Mouse (Mus musculus) embryo, embryonic 9.5 days (tissue): ENCODE results near the gene Zfp316.

ENCODE experiments used
- DNase-seq: peaks from one replicate; pipeline ENCODE4 v3.0.0-alpha.2; 2017; ENCODE audit errors: extremely low spot score

The Zfp316 gene

DNA sequence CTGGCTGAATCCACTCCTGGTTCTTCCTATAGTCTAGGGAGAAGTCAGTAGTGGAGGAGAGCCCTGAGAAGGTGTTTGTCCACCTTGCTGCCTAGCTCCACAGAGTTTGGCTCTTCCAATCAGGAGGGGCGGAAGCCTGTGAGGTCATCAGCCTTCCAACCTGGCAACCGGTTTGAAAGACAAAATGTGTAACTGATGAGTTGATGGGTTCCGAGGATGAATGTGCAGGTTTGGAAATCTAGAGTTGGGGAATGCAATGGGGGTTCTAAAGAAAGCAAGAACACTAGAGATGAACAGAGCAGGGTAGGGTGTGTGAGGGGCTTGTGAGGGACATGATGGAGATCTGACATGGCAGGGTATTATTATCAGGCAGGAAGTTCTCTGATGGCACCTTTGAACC is 43.0 kb downstream of the Zfp316 start, which contains the start of gene Spdye4a:
Gene Spdye4a, minus strand, starts transcription at position 101 of the 400 bp plus-strand sequence.
- DNase-seq = no peak

- DNase-seq = no peak
Measured at GRCm38 (mm10) chr5:143222287-143222686, 47.5 kb downstream of the Zfp316 start.

DNA sequence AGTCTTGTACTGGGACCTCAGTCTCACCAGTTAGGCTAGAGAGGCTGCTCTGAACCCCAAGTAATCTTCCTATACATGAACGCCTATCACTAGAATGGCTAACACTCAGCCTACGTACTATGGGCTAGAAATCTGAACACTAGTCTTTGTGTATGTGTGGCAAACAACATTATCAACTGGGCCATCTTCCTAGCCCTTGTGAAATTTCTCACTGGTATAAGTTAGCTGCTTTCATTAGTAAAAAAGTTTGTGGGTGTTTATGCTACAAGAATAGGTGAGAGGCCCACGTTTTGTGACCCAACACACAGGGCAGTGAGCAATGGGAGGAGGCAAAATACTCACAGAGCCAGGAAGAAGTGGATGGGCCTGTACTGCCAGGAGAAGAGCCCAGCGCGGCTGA is 48.8 kb downstream of the Zfp316 start:
- no peak for DNase-seq

DNA sequence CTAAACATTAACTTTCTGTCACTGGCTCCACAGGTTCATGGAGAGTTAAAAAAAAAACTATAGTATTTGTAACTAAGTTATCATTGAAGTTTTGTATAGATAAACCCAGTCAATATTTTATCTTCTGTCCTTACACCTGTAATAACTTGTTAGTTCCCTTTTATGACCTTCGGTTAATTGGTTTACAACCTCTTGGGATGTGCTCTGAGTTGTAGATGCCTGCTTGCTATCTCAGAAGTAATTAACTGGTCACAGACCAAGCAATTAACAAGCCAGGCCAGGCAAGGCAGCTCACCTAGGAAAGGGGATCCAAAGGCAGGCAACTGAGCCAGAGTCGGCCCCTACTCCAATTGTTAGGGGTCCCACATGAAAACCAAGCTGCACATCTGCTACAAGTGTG is 56.0 kb downstream of the Zfp316 start:
- no peak for DNase-seq

- no peak for DNase-seq
Measured at GRCm38 (mm10) chr5:143205015-143205414, 64.8 kb downstream of the Zfp316 start.
